Mouse (Mus musculus) midbrain, postnatal 0 days (tissue): Measurements from ENCODE around the gene Sept5. TPM values are rescaled to one million over a fixed set of nuclear protein-coding genes. Genes with fewer than 3 reads are reported as not detected.

Experiments
- ATAC-seq: fragments of 200-750 bp; cut with Nextera tagmentation; 2 replicates; pipeline ENCODE4 v1.8.0; 2017; ENCODE audit warnings: moderate number of reproducible peaks, mild to moderate bottlenecking, moderate TSS enrichment, moderate library complexity; ENCODE audit not compliant: low FRiP score
- DNase-seq: peaks from one replicate; pipeline ENCODE4 v3.0.0-alpha.2; 2015; ENCODE audit warnings: low spot score
- H3K27ac ChIP-seq: fragments of 300-500 bp; sonication (generic); 2 replicates; pipeline ENCODE4 v1.5.1; 2014; ENCODE audit warnings: low read depth, mild to moderate bottlenecking, low read length, mixed read lengths
- H3K27me3 ChIP-seq: fragments of 300-500 bp; sonication (generic); 2 replicates; pipeline ENCODE4 v1.6.1; 2014; ENCODE audit warnings: low read length, control low read depth, mixed read lengths; ENCODE audit not compliant: insufficient read depth
- H3K36me3 ChIP-seq: fragments of 300-500 bp; sonication (generic); 2 replicates; pipeline ENCODE4 v1.6.1; 2014; ENCODE audit warnings: low read length, control low read depth, mixed read lengths; ENCODE audit not compliant: insufficient read depth
- H3K4me1 ChIP-seq: fragments of 300-500 bp; sonication (generic); 2 replicates; pipeline ENCODE4 v1.6.1; 2014; ENCODE audit warnings: mild to moderate bottlenecking, control low read depth, antibody characterized with exemption, low read length, mixed read lengths; ENCODE audit not compliant: insufficient read depth
- H3K4me2 ChIP-seq: fragments of 300-500 bp; sonication (generic); 2 replicates; pipeline ENCODE4 v1.6.1; 2014; ENCODE audit warnings: low read depth, mild to moderate bottlenecking, low read length, mixed read lengths; ENCODE audit not compliant: poor library complexity, severe bottlenecking
- H3K4me3 ChIP-seq: fragments of 300-500 bp; sonication (generic); 2 replicates; pipeline ENCODE4 v1.5.1; 2014; ENCODE audit warnings: low read depth, mild to moderate bottlenecking, low read length, moderate library complexity
- H3K9ac ChIP-seq: fragments of 300-500 bp; sonication (generic); replicated peaks from 2 replicates; pipeline ENCODE4 v1.6.1; 2014; ENCODE audit warnings: mild to moderate bottlenecking, low read length, moderate library complexity, mixed read lengths; ENCODE audit not compliant: poor library complexity, severe bottlenecking
- H3K9me3 ChIP-seq: fragments of 300-500 bp; sonication (generic); 2 replicates; pipeline ENCODE4 v1.6.1; 2016; ENCODE audit warnings: low read length, control low read depth
- CTCF ChIP-seq: IDR thresholded peaks from 2 replicates; pipeline ENCODE4 v1.5.1; 2016; ENCODE audit warnings: antibody characterized with exemption, mild to moderate bottlenecking
- WGBS: fragments of 180-500 bp; shearing (Covaris S2); extraction: QIAGEN DNeasy Blood & Tissue Kit; methylation state at CpG from one replicate; pipeline ENCODE4 v1.1.7; 2014; 5-methylcytosine and 5-hydroxymethylcytosine counted together
- polyA plus RNA-seq: library from polyadenylated mRNA; unstranded; fragments of >200 nt; fragmentation: Nextera tagmentation; extraction: Ambion mirVana; gene quantifications from 2 replicates; pipeline ENCODE4 v1.2.1, GENCODE M21; 2015
- total RNA-seq: library from RNA; depleted of rRNA; stranded (reverse); fragments of >200 nt; gene quantifications from 2 replicates; pipeline ENCODE4 v1.2.3, GENCODE M21; 2014

Sept5 gene
- total and polyA plus RNA-seq, 2 experiments from 2014 or later = 247 to 407 TPM

DNA sequence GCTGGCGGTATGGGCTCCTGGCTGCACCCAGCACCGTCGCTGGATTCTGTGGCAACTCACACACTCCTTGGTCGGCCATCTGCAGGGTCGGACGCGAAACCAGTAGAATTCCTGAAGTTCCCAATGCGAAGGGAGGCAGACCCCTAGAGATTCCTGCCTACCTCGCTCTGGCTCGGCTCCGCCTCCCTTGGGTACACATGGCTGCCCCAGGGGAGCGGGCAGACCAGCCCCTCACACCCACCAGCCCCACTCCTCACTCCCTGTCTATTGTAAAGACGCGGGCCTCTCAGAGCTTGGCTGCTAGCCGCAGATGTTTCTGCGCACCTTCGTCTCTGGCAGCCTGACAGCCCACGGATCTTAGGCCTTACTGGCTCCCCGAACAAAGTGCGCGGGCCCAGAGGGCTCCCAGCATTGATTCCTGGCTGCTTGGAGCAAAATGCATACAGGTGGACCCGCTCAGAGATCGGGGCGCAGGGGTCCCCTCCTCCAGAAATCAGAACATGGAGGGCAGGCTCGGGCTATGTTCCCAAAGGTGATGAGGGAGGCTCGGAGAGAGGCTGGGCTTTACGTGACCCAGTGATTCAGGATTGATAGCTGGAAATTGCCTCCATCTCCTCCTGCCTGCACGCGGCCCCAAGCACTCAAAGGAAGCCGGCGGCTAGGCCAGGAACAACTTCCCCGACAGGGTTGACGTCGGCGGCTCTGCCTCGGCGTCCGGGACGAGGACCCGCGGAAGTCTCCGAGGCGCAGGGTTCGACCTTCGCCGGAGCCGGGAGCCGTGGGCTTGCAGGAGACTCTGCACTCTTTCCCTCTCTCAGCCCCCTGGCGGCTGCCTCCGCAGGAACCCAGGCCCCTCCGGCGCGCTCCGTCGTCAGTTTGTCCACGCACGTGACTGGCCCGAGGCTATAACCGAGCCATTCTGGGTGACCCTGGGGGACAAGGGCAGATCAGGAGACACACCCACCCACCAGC lies 38.4 kb downstream of the Sept5 start:
- 2% methylated on average over 59 of the region's 59 CpGs for WGBS
- DNase-seq (no peak), ATAC-seq (peak; percentile 32; the same call in 1 of the 2 replicates)
- Histone ChIP-seq H3K9me3 (no peaks in the 10 kb centered on the region), H3K27ac (no peak overlapping the region), H3K9ac (no peak overlapping the region), H3K4me1 (peaks cover 11% of the 10 kb centered on the region; the same call in 1 of the 2 replicates), H3K4me3 (peak overlapping the region; percentile 16; the same call in 1 of the 2 replicates), H3K36me3 (no peaks in the 10 kb centered on the region), H3K4me2 (peak overlapping the region; percentile 22), H3K27me3 (peaks cover 58% of the 10 kb centered on the region)
- TF ChIP-seq CTCF = peak; percentile 43

DNA sequence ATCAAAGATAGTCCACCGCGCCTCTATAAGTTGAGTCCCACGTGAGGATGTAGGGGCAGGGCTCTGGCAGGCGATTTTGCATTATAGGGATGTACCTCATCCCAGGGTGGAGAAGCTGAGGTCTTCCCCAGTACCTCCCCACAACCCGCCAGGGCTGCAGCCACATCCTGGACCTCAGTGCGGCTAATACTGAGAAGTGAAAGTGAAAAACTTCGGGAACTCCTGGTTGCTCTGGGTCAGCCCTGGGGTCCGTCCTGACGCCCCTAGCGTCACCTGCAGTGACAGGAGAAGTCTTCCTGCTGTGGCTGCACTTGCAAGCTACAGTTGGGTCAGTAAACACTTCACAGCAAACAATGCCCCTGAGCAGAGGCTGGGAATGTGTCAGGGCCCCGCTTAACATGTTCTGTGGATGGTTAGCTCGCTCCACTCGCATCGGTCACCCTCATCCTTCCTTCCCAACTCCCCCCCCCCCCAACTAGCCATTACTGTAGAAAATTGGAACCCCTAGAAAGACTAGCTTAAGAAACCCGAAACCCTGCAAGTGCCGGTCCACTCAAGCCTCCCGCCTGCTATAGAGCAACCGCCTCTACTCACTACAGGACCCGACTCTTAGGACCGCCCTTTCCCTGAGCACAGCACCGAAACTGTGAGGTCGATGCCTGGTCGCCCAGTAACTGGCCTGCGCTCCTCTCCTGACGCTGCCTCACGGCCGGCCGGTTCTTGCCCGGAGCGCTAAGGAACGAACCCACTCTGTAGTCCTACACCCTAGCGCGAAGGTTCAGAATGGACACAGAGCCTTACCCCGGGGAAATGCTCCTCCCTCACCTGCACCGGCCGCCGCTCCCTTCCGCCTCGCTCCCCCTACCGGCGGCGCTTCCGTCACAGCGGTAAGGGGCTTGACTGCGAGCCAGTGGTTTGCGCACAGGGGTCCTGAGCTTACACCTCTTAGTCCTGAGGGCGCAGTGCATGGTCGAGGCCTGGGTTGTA lies 39.7 kb downstream of the Sept5 start, which contains the start of gene Tbx1:
TSS of gene Tbx1 (minus strand) at position 868 of the 987 bp plus-strand sequence.
- 0 out of 2 replicates have a peak, but pooled peaks have one; percentile 2 for ATAC-seq
- H3K4me1 ChIP-seq = peaks cover 11% of the 10 kb centered on the region; the same call in 1 of the 2 replicates
- no peak for DNase-seq

DNA sequence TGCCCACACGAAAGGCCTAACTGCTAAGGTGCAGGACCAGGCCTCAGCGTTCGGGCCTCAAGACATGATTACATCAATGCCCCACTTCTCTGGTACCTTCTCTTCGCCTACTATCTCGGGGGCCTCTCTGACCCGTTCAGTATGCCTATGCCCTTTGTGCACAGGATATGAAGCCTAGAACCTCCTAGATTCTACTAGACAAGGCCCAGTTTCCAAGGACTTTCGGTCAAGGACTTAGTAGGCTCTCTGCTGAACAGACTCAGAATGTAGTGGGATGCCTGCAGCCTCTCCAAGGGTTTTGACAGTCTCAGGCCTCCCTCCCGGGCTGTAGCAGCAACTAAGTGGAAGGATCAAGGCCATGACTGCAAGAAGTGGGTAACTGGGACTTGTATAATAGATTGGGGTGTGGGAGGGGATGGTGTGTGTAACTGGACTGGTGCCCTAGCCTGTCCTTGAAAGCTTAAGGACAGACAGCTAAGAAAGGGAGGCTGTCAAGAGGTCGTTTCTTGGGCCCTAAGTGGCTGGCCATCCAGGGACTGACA lies 40.6 kb downstream of the Sept5 start:
- WGBS = 32% methylated on average over 9 of the region's 9 CpGs
- no peaks in the 10 kb centered on the region for H3K36me3 ChIP-seq
- TF ChIP-seq CTCF = no peak
- no peak overlapping the region for H3K27ac ChIP-seq
- peaks cover 79% of the 10 kb centered on the region for H3K27me3 ChIP-seq
- no peak overlapping the region for H3K9ac ChIP-seq
- H3K4me1 ChIP-seq = peaks cover 11% of the 10 kb centered on the region; the same call in 1 of the 2 replicates
- H3K9me3 ChIP-seq = no peaks in the 10 kb centered on the region
- H3K4me2 ChIP-seq = no peak overlapping the region
- no peak overlapping the region for H3K4me3 ChIP-seq
- no peak for ATAC-seq
- no peak for DNase-seq

More for the DNA sequence above, 39.7 kb downstream of the Sept5 start, which contains the start of gene Tbx1:
- no peak within 1 kb of the TSS for H3K9ac ChIP-seq
- H3K27me3 ChIP-seq = peaks cover 70% of the 10 kb centered on the region
- H3K4me2 ChIP-seq = peak within 1 kb of the TSS; percentile 37
- 3% methylated on average over 47 of the region's 48 CpGs for WGBS
- no peak within 1 kb of the TSS for H3K27ac ChIP-seq
- TF ChIP-seq CTCF = peak; percentile 42
- H3K9me3 ChIP-seq = no peaks in the 10 kb centered on the region
- peak within 1 kb of the TSS; percentile 20; the same call in 1 of the 2 replicates for H3K4me3 ChIP-seq
- H3K36me3 ChIP-seq = no peaks in the 10 kb centered on the region

DNA sequence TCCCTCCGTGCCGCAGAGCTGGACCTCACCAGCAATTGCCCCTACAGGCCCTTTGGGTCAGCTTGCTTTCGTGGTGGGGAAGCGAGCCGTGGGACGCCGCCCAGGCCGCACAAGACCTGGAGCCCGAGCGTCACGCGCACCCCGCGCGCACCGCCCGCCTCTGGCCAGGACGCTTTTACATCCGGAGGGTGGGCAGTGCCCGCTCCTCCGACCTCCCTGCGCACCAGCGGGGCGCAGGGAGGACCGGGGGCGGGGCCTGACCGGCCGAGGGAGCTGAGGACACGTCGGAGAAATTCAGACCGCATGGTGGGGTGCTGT lies 41.1 kb downstream of the Sept5 start:
- Histone ChIP-seq H3K9ac (no peak overlapping the region), H3K4me1 (peaks cover 11% of the 10 kb centered on the region; the same call in 1 of the 2 replicates), H3K27ac (no peak overlapping the region), H3K9me3 (no peaks in the 10 kb centered on the region), H3K36me3 (no peaks in the 10 kb centered on the region), H3K4me2 (no peak overlapping the region), H3K4me3 (no peak overlapping the region), H3K27me3 (peaks cover 80% of the 10 kb centered on the region)
- ATAC-seq = no peak
- DNase-seq = no peak
- 10% methylated on average over 31 of the region's 31 CpGs for WGBS
- no peak for TF ChIP-seq CTCF
